Mouse (Mus musculus): ENCODE measurements around the gene Pfn1. TPM values are rescaled to one million over a fixed set of nuclear protein-coding genes. Genes with fewer than 3 reads are reported as not detected.

Gene Pfn1
- polyA plus RNA-seq, 1 experiment, result 9,580 TPM

- Histone ChIP-seq H3K27me3 (replicated peaks) (no peaks in the 10 kb centered on the region), H3K4me1 (peaks cover 48% of the 10 kb centered on the region), H3K9me3 (no peaks in the 10 kb centered on the region), H3K36me3 (replicated peaks; ENCODE audit: low read length) (peaks cover under 1% of the 10 kb centered on the region), H3K4me3 (replicated peaks) (no peak overlapping the region)
- no peak for TF ChIP-seq FLI1 (IDR thresholded peaks at IDR 0.05; ENCODE audit: low read length)
- TF ChIP-seq GATA1 (IDR thresholded peaks at IDR 0.05; ENCODE audit: borderline replicate concordance, low read length), result no peak
Measured at GRCm38 (mm10) chr11:70621972-70622814, 32.3 kb downstream of the Pfn1 start.

GRCm38 (mm10) chr11:70619101-70619500, 35.3 kb downstream of the Pfn1 start, which contains the start of gene Chrne:
Chrne (minus strand) TSS chr11:70619216.
- Histone ChIP-seq H3K9me3 (no peaks in the 10 kb centered on the region), H3K4me3 (replicated peaks) (no peak within 1 kb of the TSS), H3K27me3 (replicated peaks) (no peaks in the 10 kb centered on the region), H3K4me1 (peaks cover 66% of the 10 kb centered on the region), H3K36me3 (replicated peaks; ENCODE audit: low read length) (peaks cover 28% of the 10 kb centered on the region)
- no peak for TF ChIP-seq GATA1 (IDR thresholded peaks at IDR 0.05; ENCODE audit: borderline replicate concordance, low read length)

- Histone ChIP-seq H3K4me3 (replicated peaks) (peak within 1 kb of the TSS; percentile 87), H3K4me1 (peaks cover 78% of the 10 kb centered on the region), H3K9me3 (no peaks in the 10 kb centered on the region), H3K27me3 (replicated peaks) (no peaks in the 10 kb centered on the region), H3K36me3 (replicated peaks; ENCODE audit: low read length) (peaks cover 57% of the 10 kb centered on the region)
- TF ChIP-seq GATA1 (IDR thresholded peaks at IDR 0.05; ENCODE audit: borderline replicate concordance, low read length) (no peak), FLI1 (IDR thresholded peaks at IDR 0.05; ENCODE audit: low read length) (no peak)
Measured at GRCm38 (mm10) chr11:70615516-70616093, 38.8 kb downstream of the Pfn1 start, which contains the start of gene 4930544D05Rik. 4930544D05Rik (plus strand) TSS chr11:70615848.

DNA sequence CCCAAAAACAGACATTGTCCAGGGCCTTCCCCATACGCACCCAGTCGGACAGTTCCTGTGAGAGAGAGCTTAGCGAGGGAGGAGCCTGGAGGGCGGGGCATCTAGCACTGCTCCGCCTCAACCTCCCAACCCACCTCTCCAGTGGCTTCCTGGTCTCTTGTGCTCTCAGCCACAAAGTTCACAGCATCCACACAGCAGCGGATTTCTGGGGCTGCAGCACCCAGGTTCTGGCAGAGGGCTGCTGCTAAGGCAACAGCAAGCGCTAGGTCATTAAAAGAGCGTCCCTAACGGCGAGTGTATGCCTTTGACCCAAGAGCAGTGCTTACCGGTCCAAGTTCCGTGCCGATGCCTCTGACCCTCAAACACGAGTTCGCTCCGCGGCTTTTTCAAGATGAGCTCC, 39.4 kb downstream of the Pfn1 start:
- Histone ChIP-seq H3K9me3 (no peaks in the 10 kb centered on the region), H3K4me1 (peaks cover 82% of the 10 kb centered on the region), H3K4me3 (replicated peaks) (peak overlapping the region; percentile 87), H3K27me3 (replicated peaks) (no peaks in the 10 kb centered on the region), H3K36me3 (replicated peaks; ENCODE audit: low read length) (peaks cover 62% of the 10 kb centered on the region)
- TF ChIP-seq FLI1 (IDR thresholded peaks at IDR 0.05; ENCODE audit: low read length) (no peak), GATA1 (IDR thresholded peaks at IDR 0.05; ENCODE audit: borderline replicate concordance, low read length) (no peak)

DNA sequence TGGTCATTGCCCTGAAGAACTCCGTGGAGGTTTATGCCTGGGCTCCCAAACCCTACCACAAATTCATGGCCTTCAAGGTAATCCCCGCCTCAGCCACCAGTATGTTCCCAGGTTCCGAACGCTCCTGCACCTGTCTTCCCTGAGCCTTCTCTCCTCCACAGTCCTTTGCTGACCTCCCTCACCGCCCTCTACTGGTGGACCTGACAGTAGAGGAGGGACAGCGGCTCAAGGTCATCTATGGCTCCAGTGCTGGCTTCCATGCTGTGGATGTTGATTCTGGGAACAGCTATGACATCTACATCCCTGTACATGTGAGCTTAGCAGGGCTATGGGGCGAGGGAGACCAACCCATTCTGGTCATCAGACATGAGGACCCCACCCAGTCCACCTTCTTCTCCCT, 41.9 kb downstream of the Pfn1 start:
- Histone ChIP-seq H3K9me3 (no peaks in the 10 kb centered on the region), H3K36me3 (replicated peaks; ENCODE audit: low read length) (peaks cover 88% of the 10 kb centered on the region), H3K4me3 (replicated peaks) (peak overlapping the region; percentile 62), H3K27me3 (replicated peaks) (no peaks in the 10 kb centered on the region), H3K4me1 (peaks cover 85% of the 10 kb centered on the region)
- TF ChIP-seq GATA1 (IDR thresholded peaks at IDR 0.05; ENCODE audit: borderline replicate concordance, low read length), result no peak
- TF ChIP-seq FLI1 (IDR thresholded peaks at IDR 0.05; ENCODE audit: low read length), result no peak

GRCm38 (mm10) chr11:70610752-70611151, 43.7 kb downstream of the Pfn1 start:
- H3K36me3 ChIP-seq (replicated peaks; ENCODE audit: low read length), result peaks cover 92% of the 10 kb centered on the region
- TF ChIP-seq FLI1 (IDR thresholded peaks at IDR 0.05; ENCODE audit: low read length) (no peak), GATA1 (IDR thresholded peaks at IDR 0.05; ENCODE audit: borderline replicate concordance, low read length) (no peak)
- H3K9me3 ChIP-seq, result no peaks in the 10 kb centered on the region
- peaks cover 71% of the 10 kb centered on the region for H3K4me1 ChIP-seq
- no peaks in the 10 kb centered on the region for H3K27me3 ChIP-seq (replicated peaks)
- H3K4me3 ChIP-seq (replicated peaks), result no peak overlapping the region

DNA sequence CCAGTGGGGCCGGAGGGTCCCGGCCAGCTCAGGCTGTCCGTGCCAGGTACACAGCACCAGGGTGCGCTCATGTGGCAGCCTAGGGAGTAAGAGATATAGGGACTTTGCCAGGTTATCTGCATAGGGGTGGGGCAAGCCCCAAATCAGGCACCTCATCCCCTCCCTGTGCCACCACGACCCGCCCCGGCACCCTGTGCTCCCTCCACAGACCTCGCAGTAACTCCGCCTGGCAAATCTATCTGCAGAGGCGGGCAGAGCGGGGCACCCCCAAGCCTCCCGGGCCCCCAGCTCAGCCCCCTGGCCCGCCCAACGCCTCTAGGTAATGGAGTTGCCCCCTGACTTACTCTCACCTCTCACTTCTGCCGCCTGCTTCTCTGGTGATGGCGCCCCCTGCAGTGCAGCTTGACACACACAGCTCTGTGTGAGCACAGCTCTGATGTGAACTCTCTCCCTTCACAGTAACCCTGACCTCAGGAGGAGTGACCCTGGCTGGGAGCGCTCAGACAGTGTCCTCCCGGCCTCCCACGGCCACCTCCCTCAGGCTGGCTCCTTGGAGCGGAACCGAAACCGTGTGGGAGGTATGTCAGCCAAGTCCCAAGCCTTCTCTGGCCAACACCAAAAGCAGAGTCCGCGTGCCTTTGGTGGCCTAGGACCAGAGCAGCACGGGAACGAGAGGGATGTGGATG, 45.9 kb downstream of the Pfn1 start:
- peaks cover 58% of the 10 kb centered on the region for H3K4me1 ChIP-seq
- H3K4me3 ChIP-seq (replicated peaks), result no peak overlapping the region
- H3K9me3 ChIP-seq, result no peaks in the 10 kb centered on the region
- H3K27me3 ChIP-seq (replicated peaks), result no peaks in the 10 kb centered on the region
- no peak for TF ChIP-seq FLI1 (IDR thresholded peaks at IDR 0.05; ENCODE audit: low read length)
- TF ChIP-seq GATA1 (IDR thresholded peaks at IDR 0.05; ENCODE audit: borderline replicate concordance, low read length), result no peak
- H3K36me3 ChIP-seq (replicated peaks; ENCODE audit: low read length), result peaks cover 99% of the 10 kb centered on the region

DNA sequence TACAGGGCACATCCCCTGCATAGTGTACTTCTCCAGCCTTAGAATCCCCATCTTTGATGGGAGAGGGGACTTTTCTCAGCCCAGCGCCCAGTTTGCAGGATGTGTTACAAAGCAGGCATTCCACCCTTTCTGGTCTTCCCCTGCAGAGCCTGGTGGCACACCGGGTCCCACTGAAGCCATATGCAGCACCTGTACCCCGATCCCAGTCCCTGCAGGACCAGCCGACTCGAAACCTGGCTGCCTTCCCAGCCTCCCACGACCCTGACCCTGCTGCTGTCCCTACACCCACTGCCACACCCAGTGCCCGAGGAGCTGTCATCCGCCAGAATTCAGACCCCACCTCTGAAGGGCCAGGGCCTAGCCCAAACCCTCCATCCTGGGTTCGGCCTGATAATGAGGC, 46.8 kb downstream of the Pfn1 start:
- H3K4me3 ChIP-seq (replicated peaks), result no peak overlapping the region
- no peak for TF ChIP-seq GATA1 (IDR thresholded peaks at IDR 0.05; ENCODE audit: borderline replicate concordance, low read length)
- H3K9me3 ChIP-seq, result no peaks in the 10 kb centered on the region
- H3K4me1 ChIP-seq, result peaks cover 49% of the 10 kb centered on the region
- peaks cover 99% of the 10 kb centered on the region for H3K36me3 ChIP-seq (replicated peaks; ENCODE audit: low read length)
- no peaks in the 10 kb centered on the region for H3K27me3 ChIP-seq (replicated peaks)

DNA sequence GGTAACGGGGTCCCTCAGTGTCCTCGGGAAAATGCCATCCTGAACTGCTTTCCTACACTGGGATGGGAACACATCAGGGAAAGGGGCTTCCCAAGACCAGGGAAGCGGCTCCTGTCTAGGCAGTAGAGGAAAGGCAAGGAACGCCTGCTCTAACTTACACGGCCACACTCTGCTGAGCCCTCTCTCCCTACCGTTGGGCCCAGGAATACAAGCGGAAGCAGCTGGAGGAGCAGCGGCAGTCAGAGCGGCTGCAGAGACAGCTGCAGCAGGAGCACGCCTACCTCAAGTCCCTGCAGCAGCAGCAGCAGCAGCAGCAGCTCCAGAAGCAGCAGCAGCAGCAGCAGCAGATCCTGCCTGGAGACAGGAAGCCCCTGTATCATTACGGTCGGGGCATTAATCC, 47.7 kb downstream of the Pfn1 start:
- Histone ChIP-seq H3K4me1 (peaks cover 46% of the 10 kb centered on the region), H3K36me3 (replicated peaks; ENCODE audit: low read length) (peaks cover 100% of the 10 kb centered on the region), H3K27me3 (replicated peaks) (no peaks in the 10 kb centered on the region), H3K9me3 (no peaks in the 10 kb centered on the region), H3K4me3 (replicated peaks) (no peak overlapping the region)
- TF ChIP-seq FLI1 (IDR thresholded peaks at IDR 0.05; ENCODE audit: low read length) (no peak), GATA1 (IDR thresholded peaks at IDR 0.05; ENCODE audit: borderline replicate concordance, low read length) (no peak)

All from megakaryocyte, embryonic 14.5 days (primary cell).